In genomic region chr14:48753084-48753483, GRCm38 (mm10) we compare ENCODE assay signal across 18 mouse cellular contexts.
DNase-seq lines count a peak whose midpoint lies in the region; ATAC-seq lines count a peak whose summit lies in the region.
"Had no signal": no experiment of that assay in that cellular context is flagged by ENCODE, and none has a peak within 500 bp of the region (broad histone marks: within the 10 kb centered on the region; RNA-seq: fewer than 3 reads in every experiment).

No protein-coding gene starts in this region.

- peaks cover 53% of the 10 kb centered on the region for H3K27me3 ChIP-seq in hindbrain, embryonic 10.5 days (ENCODE audit: insufficient read depth, poor library complexity, severe bottlenecking)
- 0 out of 2 replicates have a peak, but pooled peaks cover 14% of the 10 kb centered on the region for H3K27me3 ChIP-seq in hindbrain, embryonic 14.5 days (ENCODE audit: control insufficient read depth, insufficient read depth, low read length)
- peaks cover 71% of the 10 kb centered on the region for H3K27me3 ChIP-seq in forebrain, embryonic 13.5 days
- peaks cover 2% of the 10 kb centered on the region; the same call in 1 of the 2 replicates for H3K27me3 ChIP-seq in midbrain, embryonic 14.5 days (ENCODE audit: control insufficient read depth, insufficient read depth, low read length)
- peaks cover 22% of the 10 kb centered on the region for H3K27me3 ChIP-seq in liver, embryonic 12.5 days (replicated peaks)
- H3K27me3 ChIP-seq: CH12.LX had no signal

- H3K9ac ChIP-seq in hindbrain, embryonic 14.5 days, result no peak overlapping the region
- H3K9ac ChIP-seq in forebrain, embryonic 13.5 days, result no peak overlapping the region
- H3K9ac ChIP-seq in midbrain, embryonic 14.5 days (replicated peaks; ENCODE audit: low read length), result 0 out of 2 replicates have a peak overlapping the region, but pooled peaks have one; percentile 4
- no peak overlapping the region for H3K9ac ChIP-seq in liver, embryonic 12.5 days

- peaks cover 41% of the 10 kb centered on the region for H3K4me1 ChIP-seq in hindbrain, embryonic 10.5 days (replicated peaks)
- H3K4me1 ChIP-seq in hindbrain, embryonic 14.5 days (replicated peaks; ENCODE audit: control insufficient read depth, insufficient read depth, low read length), result peaks cover 28% of the 10 kb centered on the region
- H3K4me1 ChIP-seq in forebrain, embryonic 13.5 days, result peaks cover 40% of the 10 kb centered on the region
- H3K4me1 ChIP-seq in midbrain, embryonic 14.5 days (ENCODE audit: control insufficient read depth, insufficient read depth, low read length), result peaks cover 36% of the 10 kb centered on the region
- no peaks in the 10 kb centered on the region for H3K4me1 ChIP-seq in liver, embryonic 12.5 days

- H3K27ac ChIP-seq in hindbrain, embryonic 10.5 days, result peak overlapping the region; percentile 81
- no peak overlapping the region for H3K27ac ChIP-seq in hindbrain, embryonic 14.5 days
- H3K27ac ChIP-seq in forebrain, embryonic 13.5 days, result peak overlapping the region; percentile 28
- H3K27ac ChIP-seq in midbrain, embryonic 14.5 days (replicated peaks; ENCODE audit: low read depth, low read length), result peak overlapping the region; percentile 80
- H3K27ac ChIP-seq in liver, embryonic 12.5 days, result no peak overlapping the region
- H3K27ac ChIP-seq: layer of hippocampus, adult 2 months had no signal

- H3K36me3 ChIP-seq in hindbrain, embryonic 10.5 days, result no peaks in the 10 kb centered on the region
- no peaks in the 10 kb centered on the region for H3K36me3 ChIP-seq in hindbrain, embryonic 14.5 days (replicated peaks; ENCODE audit: control insufficient read depth, insufficient read depth)
- no peaks in the 10 kb centered on the region for H3K36me3 ChIP-seq in forebrain, embryonic 13.5 days (ENCODE audit: poor library complexity, severe bottlenecking)
- no peaks in the 10 kb centered on the region for H3K36me3 ChIP-seq in midbrain, embryonic 14.5 days (ENCODE audit: control insufficient read depth, insufficient read depth, low read length)
- H3K36me3 ChIP-seq in liver, embryonic 12.5 days, result no peaks in the 10 kb centered on the region

- 22% methylated on average over 7 of the region's 7 CpGs for WGBS in hindbrain, embryonic 10.5 days
- WGBS in hindbrain, embryonic 14.5 days, result 17% methylated on average over 7 of the region's 7 CpGs
- WGBS in forebrain, embryonic 13.5 days, result 6% methylated on average over 7 of the region's 7 CpGs
- 11% methylated on average over 7 of the region's 7 CpGs for WGBS in midbrain, embryonic 14.5 days
- 61% methylated on average over 7 of the region's 7 CpGs for WGBS in liver, embryonic 12.5 days (ENCODE audit: insufficient replicate concordance)

- H3K4me3 ChIP-seq in hindbrain, embryonic 10.5 days, result no peak overlapping the region
- no peak overlapping the region for H3K4me3 ChIP-seq in hindbrain, embryonic 14.5 days (replicated peaks; ENCODE audit: low read length)
- H3K4me3 ChIP-seq in forebrain, embryonic 13.5 days, result no peak overlapping the region
- H3K4me3 ChIP-seq in midbrain, embryonic 14.5 days (replicated peaks; ENCODE audit: low read depth, low read length), result no peak overlapping the region
- no peak overlapping the region for H3K4me3 ChIP-seq in liver, embryonic 12.5 days
- H3K4me3 ChIP-seq: layer of hippocampus, adult 2 months had no signal

- no peaks in the 10 kb centered on the region for H3K9me3 ChIP-seq in hindbrain, embryonic 10.5 days
- H3K9me3 ChIP-seq in hindbrain, embryonic 14.5 days (ENCODE audit: control insufficient read depth, low read length), result no peaks in the 10 kb centered on the region
- H3K9me3 ChIP-seq in forebrain, embryonic 13.5 days (replicated peaks), result no peaks in the 10 kb centered on the region
- no peaks in the 10 kb centered on the region for H3K9me3 ChIP-seq in midbrain, embryonic 14.5 days (ENCODE audit: control insufficient read depth, low read length)
- no peaks in the 10 kb centered on the region for H3K9me3 ChIP-seq in liver, embryonic 12.5 days (replicated peaks)

- H3K4me2 ChIP-seq in hindbrain, embryonic 14.5 days (replicated peaks), result no peak overlapping the region
- H3K4me2 ChIP-seq in forebrain, embryonic 13.5 days, result peak overlapping the region; percentile 24; the same call in 1 of the 2 replicates
- H3K4me2 ChIP-seq in midbrain, embryonic 14.5 days (ENCODE audit: low read length), result peak overlapping the region; percentile 17; the same call in 1 of the 2 replicates
- no peak overlapping the region for H3K4me2 ChIP-seq in liver, embryonic 12.5 days

- no peak for ATAC-seq in hindbrain, embryonic 14.5 days (ENCODE audit: low FRiP score)
- ATAC-seq in forebrain, embryonic 13.5 days, result no peak
- ATAC-seq in midbrain, embryonic 14.5 days (ENCODE audit: low FRiP score, low TSS enrichment), result peak; percentile 55; the same call in 1 of the 2 replicates
- no peak for ATAC-seq in liver, embryonic 12.5 days

- DNase-seq in hindbrain, embryonic 10.5 days (ENCODE audit: low spot score), result peak; percentile 15
- no peak for DNase-seq in hindbrain, embryonic 14.5 days (ENCODE audit: low spot score)
- DNase-seq in embryo, embryonic 10 days (ENCODE audit: low spot score), result peak; percentile 31
- peak; percentile 71 for DNase-seq in midbrain, embryonic 14.5 days
- DNase-seq in gastrocnemius, adult 8-10 months (ENCODE audit: low spot score in 2 of 2), result no peak
- DNase-seq in urinary bladder, postnatal 4 days (ENCODE audit: low spot score in 2 of 2), result no peak
- DNase-seq: adrenal gland, adult 8-10 months; cerebellum, adult 11-12 months; gastrocnemius, postnatal 25 days; kidney, adult 18-20 months; kidney, postnatal 10 days; lung, postnatal 14 days; right cerebral cortex, postnatal 4 days; thymus, postnatal 36 days had no signal

Comparison
In these comparisons a context has a peak if more than half of its experiments do, and no peak if none do; other contexts are left out.
1. DNase-seq: peak in hindbrain, embryonic 10.5 days (single experiment), embryo, embryonic 10 days (single experiment) and midbrain, embryonic 14.5 days (single experiment); none in hindbrain, embryonic 14.5 days (single experiment), gastrocnemius, adult 8-10 months (0 of 2) and urinary bladder, postnatal 4 days (0 of 2).
2. H3K27ac ChIP-seq: peak in hindbrain, embryonic 10.5 days (single experiment), forebrain, embryonic 13.5 days (single experiment) and midbrain, embryonic 14.5 days (single experiment); none in hindbrain, embryonic 14.5 days (single experiment) and liver, embryonic 12.5 days (single experiment).
3. H3K4me2 ChIP-seq: peak in forebrain, embryonic 13.5 days (single experiment) and midbrain, embryonic 14.5 days (single experiment); none in hindbrain, embryonic 14.5 days (single experiment) and liver, embryonic 12.5 days (single experiment).